Mouse (Mus musculus) T-helper 1 cell (primary cell): ENCODE data around the gene Cacna1a.

Experiments used
- in situ Hi-C: fragments of 300-600 bp; cut with MboI, MseI; formaldehyde crosslinking; loops from one replicate; pipeline ENCODE4 v1.15.1; 2025; ENCODE audit warnings: high pct_unique_total_duplicates

Cacna1a gene

DNA sequence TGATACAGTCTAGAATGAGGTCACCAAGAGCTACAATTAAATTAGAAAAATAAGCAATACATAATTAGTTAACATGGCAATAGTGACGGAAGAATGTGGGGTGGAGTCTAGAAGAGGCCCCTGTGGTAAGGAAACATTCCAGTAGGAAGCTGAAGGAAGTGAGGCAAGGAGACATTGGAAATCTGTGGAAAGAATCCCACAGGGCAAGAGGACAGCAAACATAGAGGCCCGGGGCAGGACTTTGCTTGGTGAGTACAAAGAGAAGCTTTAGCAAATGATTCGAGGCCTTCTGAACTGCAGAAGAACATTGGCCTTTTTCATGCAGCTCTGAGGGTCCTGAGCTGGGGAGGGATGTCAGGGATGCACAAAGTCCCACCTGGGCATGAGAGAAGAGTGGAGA is at the start of gene Cacna1a:
TSS of gene Cacna1a (plus strand) at position 166 of the 400 bp plus-strand sequence.
- in situ Hi-C loops: loop anchor here (5.0 kb wide), 1 partner anchor 1466 kb away; no protein-coding TSS in a partner anchor

DNA sequence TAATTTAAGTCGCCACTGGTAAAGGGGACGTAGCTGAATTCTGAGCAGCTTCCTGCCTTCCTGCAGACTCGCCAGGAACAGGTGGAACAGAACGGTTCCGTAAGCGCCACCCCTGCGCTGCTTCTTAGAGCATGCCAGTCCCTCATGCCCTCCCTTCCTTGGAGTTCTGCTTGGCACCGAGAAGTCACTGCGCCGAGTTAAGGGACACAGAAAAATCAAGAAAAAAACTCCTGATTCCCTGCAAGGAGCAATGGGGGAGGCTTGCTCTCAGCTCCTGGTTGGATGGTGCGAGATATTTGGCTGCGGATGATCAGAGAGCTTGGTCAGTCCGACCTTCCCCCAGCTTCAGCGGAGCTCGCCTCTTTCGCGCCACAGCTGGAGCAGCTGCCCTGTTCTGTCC is 49.7 kb upstream of the Cacna1a start:
- in situ Hi-C loops: no loop called here

DNA sequence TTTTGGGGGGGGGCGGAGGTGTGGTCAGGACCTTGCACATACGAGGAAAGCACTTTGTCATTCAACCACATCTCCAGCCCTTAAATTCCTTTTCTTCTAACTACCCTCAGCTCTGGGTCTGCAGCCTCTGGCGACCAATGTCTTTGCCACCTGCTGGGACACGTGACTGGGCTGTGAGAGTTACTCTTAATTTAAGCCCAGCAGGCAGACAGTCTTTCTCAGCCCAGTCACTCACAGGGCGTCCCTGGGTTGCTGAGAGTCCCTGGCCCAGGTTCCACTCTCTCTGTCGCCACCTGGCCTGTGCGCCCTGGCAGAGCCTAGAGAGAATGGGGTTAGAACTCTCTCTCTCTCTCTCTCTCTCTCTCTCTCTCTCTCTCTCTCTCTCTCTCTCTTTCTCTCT is 48.9 kb upstream of the Cacna1a start:
- in situ Hi-C loops: no loop called here

DNA sequence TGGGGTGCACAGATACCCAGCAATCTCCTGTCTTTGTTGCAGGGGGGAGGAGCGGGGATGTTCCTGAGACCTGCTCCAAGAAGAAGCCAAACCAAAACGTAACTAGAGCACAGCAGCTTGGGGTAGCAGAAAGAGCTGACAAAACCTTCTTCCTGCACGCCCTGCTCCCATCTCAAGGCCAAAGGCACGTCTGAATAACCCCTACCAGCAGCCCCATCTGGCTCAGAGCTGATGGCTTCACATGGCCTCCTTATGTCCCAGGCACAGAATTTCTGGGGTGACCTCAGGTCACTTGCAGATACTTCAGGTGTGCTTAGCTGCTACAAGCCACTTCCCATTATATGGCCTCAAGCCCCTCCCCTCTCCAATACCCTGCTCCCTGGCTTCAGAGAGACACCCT is 48.4 kb upstream of the Cacna1a start:
- in situ Hi-C loops: no loop called here

DNA sequence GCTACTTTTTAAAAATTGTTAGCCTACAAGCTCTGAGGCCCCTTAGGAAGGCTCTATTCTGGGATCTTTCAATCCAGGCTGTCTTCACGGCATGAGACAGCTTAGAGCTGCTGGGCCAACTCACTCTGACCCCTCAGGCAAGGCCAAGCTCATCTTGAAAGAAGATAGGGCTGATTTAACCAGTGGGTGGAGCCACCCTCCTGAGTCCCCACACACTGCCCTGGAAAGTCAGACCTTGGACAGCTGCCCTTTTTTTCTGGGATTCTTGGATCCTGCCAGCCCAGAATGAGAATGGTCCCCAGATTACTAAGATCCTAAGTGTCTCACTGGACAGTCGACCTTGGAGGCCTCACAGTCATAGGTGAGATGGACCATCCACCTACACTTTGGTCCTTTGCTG is 47.6 kb upstream of the Cacna1a start:
- in situ Hi-C loops: no loop called here

DNA sequence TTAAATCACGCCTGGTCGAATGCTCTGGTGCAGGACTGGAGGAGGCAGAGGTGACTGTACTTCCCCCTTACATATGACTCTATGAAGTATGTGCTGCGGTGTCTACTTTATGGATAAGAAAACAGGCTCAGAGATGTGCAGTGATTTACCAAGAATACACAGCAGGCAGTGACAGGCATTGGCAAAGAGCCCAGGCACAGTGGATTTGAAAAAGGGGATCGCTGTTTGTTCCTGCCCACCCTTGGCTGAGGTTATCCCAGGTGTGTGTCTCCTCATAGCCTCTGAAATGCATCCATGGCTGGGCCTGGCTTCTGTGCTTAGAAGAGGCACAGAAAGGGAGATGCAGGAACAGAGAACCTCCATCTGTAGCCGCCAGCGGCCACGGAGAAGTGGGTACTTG is 42.7 kb upstream of the Cacna1a start:
- in situ Hi-C loops: no loop called here

DNA sequence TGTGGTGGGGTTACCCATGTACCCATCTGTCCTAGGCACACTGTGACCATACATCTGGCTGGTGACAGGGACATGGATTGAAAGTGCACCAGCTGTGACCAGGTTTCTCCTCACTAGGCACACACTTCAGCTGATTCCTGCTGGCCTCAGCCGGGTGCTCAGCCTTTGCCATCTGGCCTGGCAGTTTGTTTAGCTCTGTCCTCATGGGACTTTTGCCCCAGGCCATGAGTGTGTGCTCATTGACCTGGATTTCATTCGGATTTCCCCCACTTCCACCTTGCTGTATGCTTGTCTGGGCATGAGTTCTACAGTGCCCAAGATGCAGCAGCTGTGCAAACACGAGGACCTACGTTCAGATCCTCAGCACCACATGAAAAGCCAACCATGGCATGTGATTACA is 41.8 kb upstream of the Cacna1a start:
- in situ Hi-C loops: no loop called here

DNA sequence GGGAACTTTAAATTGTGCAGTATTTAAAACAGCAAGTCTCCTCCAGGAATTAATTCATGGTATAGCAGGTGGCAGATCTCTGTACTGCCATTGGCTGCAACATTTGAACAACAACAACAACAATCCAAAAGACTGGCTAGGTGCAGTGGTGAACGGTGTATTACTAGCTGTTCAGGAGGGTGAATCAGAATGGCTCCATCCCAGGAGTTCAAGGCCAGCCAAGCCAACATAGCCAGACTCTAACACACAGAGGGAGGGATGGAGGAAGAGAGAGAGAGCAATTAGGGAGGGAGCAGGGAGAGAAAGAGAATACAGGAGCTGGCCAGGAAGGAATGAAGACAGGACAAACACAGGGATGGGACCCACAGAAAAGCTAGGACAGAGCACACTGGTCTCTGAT is 38.7 kb upstream of the Cacna1a start:
- in situ Hi-C loops: no loop called here

DNA sequence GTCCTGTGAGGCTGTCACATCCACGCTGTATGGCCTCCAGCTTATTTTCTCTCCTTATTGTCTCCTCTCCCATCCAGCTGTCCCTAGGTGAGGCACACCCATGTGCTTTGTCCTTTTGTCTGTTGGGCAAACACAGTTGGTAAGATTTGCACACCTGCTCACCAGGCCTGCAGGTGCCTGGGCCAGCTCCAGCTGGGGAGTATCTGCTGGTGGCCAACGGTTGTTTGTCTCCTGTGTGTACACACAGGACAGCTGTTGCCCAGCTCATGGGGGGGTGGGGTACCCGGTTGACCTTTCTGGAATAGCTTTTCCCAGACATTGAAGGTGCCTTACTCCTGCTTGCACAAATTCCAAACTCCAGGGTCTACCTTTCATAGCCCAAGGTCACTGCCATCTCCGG is 37.3 kb upstream of the Cacna1a start:
- in situ Hi-C loops: no loop called here

DNA sequence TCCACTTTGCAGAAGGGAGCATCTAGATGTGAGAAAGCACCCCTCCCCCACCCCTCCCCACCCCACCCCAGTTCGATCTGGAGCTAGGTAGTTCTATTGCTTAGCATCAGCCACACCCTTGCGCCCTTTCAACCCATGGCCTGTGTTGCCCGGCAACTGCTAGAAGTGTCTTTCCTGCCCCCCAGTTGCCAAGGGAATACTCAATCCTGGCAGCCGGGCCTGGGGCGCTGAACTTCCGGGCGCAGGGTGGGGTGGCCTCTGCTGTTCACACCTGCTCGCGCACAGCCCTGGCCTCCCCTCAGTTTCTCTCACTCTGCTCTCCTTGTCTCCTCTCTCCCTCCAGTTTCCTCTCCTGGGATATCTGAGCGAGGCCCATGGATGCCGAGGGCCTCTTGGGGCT is 31.8 kb upstream of the Cacna1a start:
- in situ Hi-C loops: no loop called here

DNA sequence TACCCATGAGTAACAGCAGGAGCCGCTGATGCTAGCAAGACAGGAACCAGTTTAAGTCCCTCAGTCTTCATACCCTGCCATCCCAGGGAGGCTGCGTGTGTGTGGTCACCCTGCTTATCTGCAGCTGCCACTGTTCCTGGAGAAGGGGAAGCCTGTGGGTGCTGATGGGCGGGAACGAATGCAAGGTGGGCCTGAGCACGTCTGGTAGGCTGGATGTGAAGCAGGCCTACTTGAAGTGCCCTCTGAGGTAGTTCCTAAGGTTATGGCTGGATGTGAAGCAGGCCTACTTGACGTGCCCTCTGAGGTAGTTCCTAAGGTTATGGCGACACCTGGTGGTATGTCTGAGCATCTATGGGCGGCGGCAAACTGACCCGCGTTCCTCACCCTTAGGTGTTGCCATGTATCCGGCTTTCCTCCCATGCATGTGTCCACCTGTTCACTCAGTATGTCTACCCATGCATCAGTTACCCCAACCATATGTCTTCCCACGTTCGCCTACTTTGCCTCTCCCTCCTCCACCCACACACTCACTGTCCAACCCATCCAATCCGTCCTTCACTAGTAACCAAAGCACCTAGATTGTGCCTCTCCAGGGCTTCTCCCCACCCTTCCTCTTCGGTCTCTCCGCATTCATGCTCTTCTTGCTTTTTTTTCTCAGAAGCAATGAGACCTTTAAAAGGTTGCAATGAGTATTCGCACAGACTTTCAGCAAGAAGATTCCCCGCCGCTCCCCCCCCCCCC is 30.4 kb upstream of the Cacna1a start:
- in situ Hi-C loops: no loop called here

DNA sequence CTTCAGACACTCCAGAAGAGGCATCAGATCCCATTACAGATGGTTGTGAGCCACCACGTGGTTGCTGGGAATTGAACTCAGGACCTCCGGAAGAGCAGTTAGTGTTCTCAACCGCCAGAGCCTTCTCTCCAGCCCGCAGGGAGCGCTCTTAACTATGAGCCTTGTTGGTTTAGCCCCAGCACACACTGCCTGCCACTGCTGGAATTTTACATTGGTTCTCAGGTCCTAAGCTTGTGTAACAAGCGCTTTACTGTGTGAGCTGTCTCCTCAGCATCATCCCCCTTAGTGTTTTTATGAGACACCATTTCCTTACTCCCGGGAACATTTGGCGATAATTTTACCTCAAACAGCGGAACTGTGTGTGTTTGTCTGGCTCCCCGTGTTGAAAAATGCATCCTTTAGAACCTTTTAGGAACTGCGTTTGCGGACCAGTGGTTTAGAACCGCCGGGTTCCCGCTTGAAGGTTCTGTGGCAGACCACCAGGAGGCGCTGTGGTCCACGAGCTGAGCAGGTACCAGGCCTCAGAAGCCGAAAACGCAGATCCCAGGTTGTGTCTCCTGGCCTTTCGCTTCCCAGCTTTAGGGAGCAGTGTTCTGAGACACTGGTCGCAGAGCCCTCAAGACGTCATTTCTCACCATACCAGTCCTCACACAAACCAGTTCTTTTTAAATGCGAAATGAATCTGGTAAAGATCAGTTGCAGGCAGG is 24.7 kb upstream of the Cacna1a start:
- in situ Hi-C loops: loop anchor here (5.0 to 10.0 kb wide), 3 partner anchors 71 to 349 kb away; partner anchors contain the start of gene 2210011C24Rik

DNA sequence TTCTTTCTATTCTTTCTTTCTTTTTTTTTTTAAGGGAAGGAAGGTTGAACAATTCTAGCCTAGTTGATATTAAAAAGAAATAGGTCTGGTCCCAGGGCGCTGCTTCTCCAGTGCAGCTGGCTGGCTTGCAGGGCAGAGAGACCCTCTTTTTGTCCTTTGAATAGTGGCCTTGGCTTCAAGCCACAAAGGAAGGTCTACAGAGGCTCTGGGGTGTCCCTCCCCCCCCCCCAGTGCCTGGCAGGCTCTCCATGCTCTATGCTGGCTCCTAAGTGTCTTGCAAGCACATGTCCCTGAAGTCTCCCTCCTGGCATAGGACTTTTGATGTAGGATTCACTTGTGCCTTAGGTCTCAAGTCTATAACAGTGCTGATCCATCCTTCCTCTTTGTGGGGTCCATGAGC is 23.0 kb upstream of the Cacna1a start:
- in situ Hi-C loops: loop anchor here (10.0 kb wide), 1 partner anchor 350 kb away; the partner anchor contains the start of gene 2210011C24Rik

DNA sequence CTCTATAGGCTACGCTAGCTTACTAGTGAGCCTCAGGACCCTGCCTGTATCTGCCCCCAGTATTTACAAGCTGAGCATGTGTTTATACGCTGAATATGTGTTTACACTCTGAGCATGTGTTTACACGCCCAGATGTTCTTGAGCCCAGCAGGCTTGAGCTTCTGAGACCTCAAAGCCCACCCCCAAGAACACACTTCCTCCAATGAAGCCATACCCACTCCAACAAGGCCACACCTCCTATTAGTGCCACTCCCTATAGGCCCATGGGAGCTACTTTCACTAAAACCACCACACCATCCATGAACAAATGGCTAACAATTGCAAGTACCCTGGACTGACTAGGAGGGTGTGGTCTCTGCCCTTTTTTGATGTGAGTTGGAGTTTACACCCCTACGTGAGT is 17.3 kb upstream of the Cacna1a start:
- in situ Hi-C loops: no loop called here

DNA sequence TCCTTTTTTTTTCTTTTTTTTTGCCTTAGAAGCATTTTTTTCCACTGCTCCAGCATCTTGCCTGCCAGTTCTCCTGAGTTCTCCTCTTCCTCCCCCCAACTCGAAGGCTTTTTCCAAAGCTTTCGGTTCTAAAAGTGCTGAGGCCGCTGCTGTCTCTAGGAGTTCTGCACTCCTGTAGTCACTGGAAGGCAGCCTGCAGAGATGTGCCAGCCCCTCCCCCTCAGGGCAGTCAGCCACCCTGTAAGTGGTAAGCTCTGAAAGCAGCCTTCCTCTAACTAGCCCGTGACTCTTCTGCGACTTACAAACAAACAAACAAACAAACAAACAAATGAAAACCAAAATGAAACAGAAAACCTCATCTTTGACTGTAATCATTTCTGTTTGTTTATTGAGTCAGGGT is 13.2 kb upstream of the Cacna1a start:
- in situ Hi-C loops: no loop called here

DNA sequence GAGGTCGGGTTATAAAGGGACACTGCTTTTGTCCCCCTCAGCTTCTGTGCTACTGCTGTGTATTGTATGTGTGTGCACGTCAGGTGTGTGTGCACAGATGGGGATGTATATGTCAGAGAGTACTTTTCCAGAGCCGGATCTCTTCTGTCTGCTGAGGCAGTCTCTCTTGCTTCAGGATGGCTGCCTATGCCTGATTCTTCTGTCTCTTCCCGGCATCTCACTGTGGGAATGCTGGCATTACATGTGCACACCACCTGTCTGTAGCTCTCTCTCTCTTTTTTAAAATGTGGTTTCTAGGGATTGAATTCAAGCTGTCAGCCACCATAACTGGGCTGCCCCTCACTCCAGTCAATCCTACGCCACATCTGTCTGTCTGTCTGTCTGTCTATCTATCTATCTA is 12.4 kb upstream of the Cacna1a start:
- in situ Hi-C loops: no loop called here

DNA sequence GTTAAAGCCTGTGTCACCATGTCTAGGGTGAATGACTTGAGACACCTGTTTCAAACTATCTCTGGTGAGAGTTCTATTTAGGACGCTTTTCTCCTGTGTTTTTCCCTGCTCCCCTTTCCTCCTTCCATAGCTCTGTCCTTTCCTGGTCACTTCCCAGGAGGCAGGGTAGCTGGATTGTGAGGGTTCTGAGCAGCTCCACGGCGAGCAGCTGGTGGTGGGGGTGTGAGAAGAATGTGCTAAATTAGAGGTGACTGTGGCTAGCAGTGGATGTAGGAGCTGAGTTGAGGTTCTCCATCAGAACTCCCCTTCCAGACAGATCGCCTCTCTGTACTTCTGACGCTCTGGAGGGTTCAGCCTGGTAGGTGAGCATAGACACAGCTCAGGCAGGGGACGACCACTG is 11.7 kb upstream of the Cacna1a start:
- in situ Hi-C loops: no loop called here

DNA sequence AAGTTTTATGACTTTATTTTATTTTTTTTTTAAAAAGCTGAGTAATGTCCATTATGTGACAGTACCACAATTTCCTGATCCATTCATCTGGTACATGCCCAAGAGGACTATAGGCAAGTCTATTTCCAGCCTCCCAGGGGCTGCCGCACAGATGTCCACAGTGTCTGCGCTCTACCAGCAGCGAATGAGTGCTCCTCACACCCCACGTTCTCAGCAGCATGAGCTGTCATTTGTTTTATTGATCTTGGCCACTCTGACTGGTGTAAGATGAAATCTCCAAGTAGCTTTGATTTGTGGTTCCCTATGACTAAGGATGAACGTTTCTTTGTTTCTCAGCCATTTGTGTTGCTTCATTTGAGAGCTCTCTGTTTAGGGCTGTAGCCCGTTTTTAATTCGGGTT is 6.6 kb upstream of the Cacna1a start:
- in situ Hi-C loops: no loop called here

DNA sequence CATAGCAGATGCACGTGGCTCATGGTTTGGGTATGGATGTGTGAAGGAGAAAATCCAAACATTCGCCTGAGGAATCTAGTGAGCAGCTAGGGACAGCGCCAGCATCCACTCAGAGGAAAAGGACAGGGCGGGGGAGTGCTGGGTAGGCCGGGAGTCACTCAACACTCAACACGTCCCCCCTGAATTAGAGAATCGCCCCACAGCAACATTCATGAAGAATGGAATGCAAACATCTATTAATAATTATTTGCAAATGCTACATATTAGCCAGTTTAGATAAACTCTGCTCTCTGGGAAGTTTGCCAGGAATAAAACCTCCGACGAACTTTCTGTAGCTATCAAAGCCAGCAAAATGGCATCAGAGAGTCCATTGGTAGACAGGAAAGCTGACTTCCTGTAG is 533 bp downstream of the Cacna1a start:
- in situ Hi-C loops: loop anchor here (5.0 kb wide), 1 partner anchor 1466 kb away; no protein-coding TSS in a partner anchor

DNA sequence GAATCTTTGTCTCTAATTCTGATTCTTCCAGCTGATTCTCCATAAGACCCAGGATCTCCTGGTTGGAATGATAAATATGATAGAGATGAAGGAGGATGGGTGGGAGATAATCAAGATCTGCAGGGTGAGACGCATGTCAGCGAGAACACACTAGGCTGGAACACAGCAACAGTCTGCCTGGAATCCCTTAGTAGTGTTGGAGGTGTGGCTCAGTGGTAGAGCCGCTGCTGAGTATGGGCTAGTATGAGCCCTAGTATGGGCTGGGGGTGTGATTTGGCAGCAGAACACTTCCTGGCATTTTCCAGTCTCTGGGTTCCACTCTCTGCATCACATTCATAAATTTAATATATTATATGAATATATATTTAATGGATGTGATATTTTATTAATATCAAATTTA is 933 bp downstream of the Cacna1a start:
- in situ Hi-C loops: loop anchor here (5.0 kb wide), 1 partner anchor 1467 kb away; no protein-coding TSS in a partner anchor

DNA sequence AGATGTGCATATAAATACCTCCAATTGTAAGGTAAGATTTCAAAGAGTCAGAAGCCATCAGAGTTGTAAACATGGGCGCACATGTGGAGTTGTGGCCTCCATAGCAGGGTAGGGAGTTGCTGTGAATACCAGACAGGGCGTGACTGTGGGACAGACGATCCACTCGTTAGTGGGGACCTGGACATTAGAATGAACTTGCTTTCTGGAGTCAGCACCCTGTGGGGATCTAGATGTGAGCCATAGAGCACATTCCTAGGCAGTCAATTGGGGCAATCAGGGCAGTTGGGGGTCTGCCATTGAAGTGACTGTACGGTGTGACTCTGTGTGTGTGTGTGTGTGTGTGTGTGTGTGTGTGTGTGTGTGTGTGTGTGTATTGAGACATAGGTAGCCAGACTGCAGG is 3.4 kb downstream of the Cacna1a start:
- in situ Hi-C loops: no loop called here

DNA sequence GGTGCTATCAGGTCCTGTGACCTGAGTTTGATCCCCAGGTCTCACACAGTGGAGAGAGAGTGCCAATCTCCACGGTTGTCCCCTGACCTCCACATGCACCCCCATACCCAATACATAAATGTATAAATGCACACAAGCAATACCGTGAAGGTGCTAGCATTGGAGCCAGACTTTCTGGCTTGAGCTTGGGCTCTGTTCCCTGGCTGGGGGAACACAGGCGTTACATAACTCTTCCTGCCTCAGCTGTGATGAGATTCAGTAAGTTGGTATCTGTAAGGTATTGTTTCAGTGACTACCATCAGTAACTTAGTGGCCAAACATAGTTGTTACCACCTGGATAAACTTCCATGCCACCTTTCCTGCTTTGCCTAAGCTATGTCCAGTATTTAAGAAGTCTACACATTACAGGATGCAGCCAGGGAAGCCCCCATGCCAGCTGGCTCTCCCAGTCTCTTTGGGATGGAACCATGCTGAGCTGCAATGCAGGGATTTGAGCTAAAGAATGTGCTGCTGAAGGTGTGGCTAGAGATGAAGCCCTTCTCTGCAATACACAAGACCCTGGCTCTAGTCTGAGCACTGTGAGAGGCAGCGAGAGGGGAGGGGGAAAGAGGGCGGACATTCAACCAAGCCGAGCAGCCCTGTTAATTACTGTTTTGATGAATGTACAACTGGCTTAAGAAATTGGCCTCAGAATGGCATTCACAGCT is 7.7 kb downstream of the Cacna1a start:
- in situ Hi-C loops: no loop called here
